Mouse (Mus musculus) thymus, postnatal 4 days (tissue): ENCODE measurements around the gene Rem2.
A peak's percentile ranks its signal among the peaks of the same experiment; 100 is the strongest.

ENCODE experiments used
- DNase-seq: peaks from one replicate; pipeline ENCODE4 v3.0.0; 2021

Gene Rem2

GRCm38 (mm10) chr14:54492345-54493131 is 16.6 kb downstream of the Rem2 start:
- DNase-seq: no peak

- DNase-seq: no peak
Observed at GRCm38 (mm10) chr14:54493236-54493635, 17.3 kb downstream of the Rem2 start.

- DNase-seq: peak; percentile 84
Observed at GRCm38 (mm10) chr14:54494234-54494633, 18.3 kb downstream of the Rem2 start.

GRCm38 (mm10) chr14:54496706-54497105 is 20.8 kb downstream of the Rem2 start:
- DNase-seq: no peak

GRCm38 (mm10) chr14:54499330-54499729 is 23.4 kb downstream of the Rem2 start:
- peak; percentile 58 for DNase-seq

GRCm38 (mm10) chr14:54501365-54501764 is 25.5 kb downstream of the Rem2 start:
- DNase-seq: no peak

GRCm38 (mm10) chr14:54503092-54503491 is 27.2 kb downstream of the Rem2 start:
- no peak for DNase-seq

- no peak for DNase-seq
Observed at GRCm38 (mm10) chr14:54509774-54510173, 33.9 kb downstream of the Rem2 start.

GRCm38 (mm10) chr14:54516710-54517310 is 40.9 kb downstream of the Rem2 start:
- DNase-seq: no peak

GRCm38 (mm10) chr14:54523600-54523999 is 47.7 kb downstream of the Rem2 start:
- DNase-seq: no peak

GRCm38 (mm10) chr14:54527227-54528006 is 51.5 kb downstream of the Rem2 start:
- peak; percentile 45 for DNase-seq

- DNase-seq: peak; percentile 35
Observed at GRCm38 (mm10) chr14:54528007-54528393, 52.1 kb downstream of the Rem2 start.

GRCm38 (mm10) chr14:54528446-54529111 is 52.7 kb downstream of the Rem2 start:
- peak; percentile 92 for DNase-seq
